Mouse (Mus musculus) CH12.LX (cell line): ENCODE data around the gene Gm21958. TPM values are rescaled to one million over a fixed set of nuclear protein-coding genes. Genes with fewer than 3 reads are reported as not detected.

Experiments
- DNase-seq: peaks from one replicate; pipeline ENCODE4 v3.0.0-alpha.2; 2013; ENCODE audit errors: extremely low read depth
- H3K27ac ChIP-seq: 2 replicates; pipeline ENCODE4 v1.5.1; 2012; ENCODE audit warnings: low read depth, mild to moderate bottlenecking, control low read depth, moderate library complexity; ENCODE audit not compliant: insufficient read depth
- H3K27me3 ChIP-seq: replicated peaks from 2 replicates; pipeline ENCODE3; 2012; ENCODE audit warnings: inconsistent platforms
- H3K36me3 ChIP-seq, 2 experiments: replicated peaks in 1 of 2; 2 replicates each; pipeline versions ENCODE3 to v1.6.1; 2012; ENCODE audit warnings: inconsistent platforms in 1 of 2, low read length in 1 of 2, mild to moderate bottlenecking in 1 of 2, mixed read lengths in 1 of 2, moderate library complexity in 1 of 2; ENCODE audit not compliant: control insufficient read depth in 1 of 2, insufficient read depth in 1 of 2
- H3K4me1 ChIP-seq, 2 experiments: 2 replicates each; pipeline ENCODE4 v1.6.1; 2012; ENCODE audit warnings: inconsistent platforms in 1 of 2, moderate library complexity in 1 of 2; ENCODE audit not compliant: insufficient read depth in 2 of 2, control insufficient read depth in 1 of 2
- H3K4me2 ChIP-seq: 2 replicates; pipeline ENCODE4 v1.6.1; 2012; ENCODE audit warnings: low read depth, mild to moderate bottlenecking, control low read depth; ENCODE audit not compliant: poor library complexity, insufficient read depth, severe bottlenecking
- H3K4me3 ChIP-seq, 3 experiments: fragments of 150-350 bp in 1 of 3; sonication (generic) in 1 of 3; replicated peaks in 1 of 3; 2 replicates each; pipeline versions ENCODE3 to v1.5.1; 2011 to 2012; ENCODE audit warnings: low read depth in 2 of 3, low read length in 2 of 3, mild to moderate bottlenecking in 2 of 3, moderate library complexity in 2 of 3, control low read depth in 1 of 3, improper control_type of control experiment in 1 of 3, inconsistent platforms in 1 of 3, mixed read lengths in 1 of 3; ENCODE audit not compliant: poor library complexity in 1 of 3
- H3K79me2 ChIP-seq: replicated peaks from 2 replicates; pipeline ENCODE4 v1.6.1; 2012; ENCODE audit warnings: mild to moderate bottlenecking, moderate library complexity; ENCODE audit not compliant: control insufficient read depth, poor library complexity, insufficient read depth, severe bottlenecking; ENCODE audit errors: extremely low read depth
- H3K9ac ChIP-seq: 2 replicates; pipeline ENCODE4 v1.6.1; 2012; ENCODE audit warnings: low read depth, mild to moderate bottlenecking, control low read depth, moderate library complexity; ENCODE audit not compliant: insufficient read depth
- H3K9me3 ChIP-seq: replicated peaks from 2 replicates; pipeline ENCODE3; 2012; ENCODE audit warnings: low read length, inconsistent platforms, mixed read lengths
- BHLHE40 ChIP-seq: IDR thresholded peaks from 2 replicates; pipeline ENCODE4 v1.6.1; 2011; ENCODE audit warnings: mild to moderate bottlenecking, low read depth, low read length, improper control_type of control experiment
- CHD1 ChIP-seq: IDR thresholded peaks from 2 replicates; pipeline ENCODE4 v1.6.1; 2012; ENCODE audit warnings: low read depth, low read length, improper control_type of control experiment, inconsistent platforms
- CTCF ChIP-seq, 2 experiments: IDR thresholded peaks in 1 of 2; conservative IDR thresholded peaks in 1 of 2; 2 replicates each; pipeline ENCODE4 v1.5.1; 2011 to 2012; ENCODE audit warnings: low read depth in 2 of 2, low read length in 2 of 2, improper control_type of control experiment in 1 of 2, inconsistent platforms in 1 of 2, mild to moderate bottlenecking in 1 of 2, moderate library complexity in 1 of 2
- ETS1 ChIP-seq: conservative IDR thresholded peaks from 2 replicates; pipeline ENCODE4 v1.6.1; 2012; ENCODE audit warnings: low read depth, mild to moderate bottlenecking, inconsistent platforms, low read length, improper control_type of control experiment, moderate library complexity
- HCFC1 ChIP-seq: IDR thresholded peaks from 2 replicates; pipeline ENCODE4 v1.6.1; 2012; ENCODE audit warnings: low read depth, mild to moderate bottlenecking, inconsistent platforms, low read length, improper control_type of control experiment
- IRF4 ChIP-seq: IDR thresholded peaks from 2 replicates; pipeline ENCODE4 v1.6.1; 2014; ENCODE audit warnings: low read depth, mild to moderate bottlenecking, inconsistent platforms, low read length, improper control_type of control experiment
- JUN ChIP-seq: IDR thresholded peaks from 2 replicates; pipeline ENCODE4 v1.6.1; 2011; ENCODE audit warnings: low read depth, mild to moderate bottlenecking, low read length, improper control_type of control experiment, moderate library complexity; ENCODE audit not compliant: insufficient read depth
- KAT2A ChIP-seq: IDR thresholded peaks from 2 replicates; pipeline ENCODE4 v1.6.1; 2012; ENCODE audit warnings: low read length, improper control_type of control experiment, inconsistent platforms; ENCODE audit not compliant: insufficient replicate concordance
- MEF2A ChIP-seq: IDR thresholded peaks from 2 replicates; pipeline ENCODE4 v1.6.1; 2014; ENCODE audit warnings: low read depth, mild to moderate bottlenecking, inconsistent platforms, low read length, improper control_type of control experiment, borderline replicate concordance
- MXI1 ChIP-seq: IDR thresholded peaks from 2 replicates; pipeline ENCODE4 v1.6.1; 2011; ENCODE audit warnings: mild to moderate bottlenecking, low read depth, low read length, improper control_type of control experiment
- MYC ChIP-seq: IDR thresholded peaks from 2 replicates; pipeline ENCODE4 v1.6.1; 2011; ENCODE audit warnings: low read depth, mild to moderate bottlenecking, improper control_type of control experiment, low read length
- NELFE ChIP-seq: IDR thresholded peaks from 2 replicates; pipeline ENCODE4 v1.6.1; 2011; ENCODE audit warnings: low read depth, low read length, improper control_type of control experiment
- PAX5 ChIP-seq: IDR thresholded peaks from 2 replicates; pipeline ENCODE4 v1.6.1; 2012; ENCODE audit warnings: low read length, inconsistent platforms, mixed read lengths
- POLR2AphosphoS2 ChIP-seq: IDR thresholded peaks from 2 replicates; pipeline ENCODE4 v1.6.1; 2011; ENCODE audit warnings: low read depth, low read length, improper control_type of control experiment
- RAD21 ChIP-seq: IDR thresholded peaks from 2 replicates; pipeline ENCODE4 v1.6.1; 2011; ENCODE audit warnings: low read depth, mild to moderate bottlenecking, low read length, improper control_type of control experiment, moderate library complexity
- SIN3A ChIP-seq: IDR thresholded peaks from 2 replicates; pipeline ENCODE4 v1.6.1; 2012; ENCODE audit warnings: low read length, improper control_type of control experiment, inconsistent platforms
- SMC3 ChIP-seq: IDR thresholded peaks from 2 replicates; pipeline ENCODE4 v1.6.1; 2011; ENCODE audit warnings: low read depth, low read length, improper control_type of control experiment
- TBP ChIP-seq: conservative IDR thresholded peaks from 2 replicates; pipeline ENCODE4 v1.6.1; 2011; ENCODE audit warnings: low read depth, low read length, improper control_type of control experiment
- TCF12 ChIP-seq: IDR thresholded peaks from 2 replicates; pipeline ENCODE4 v1.6.1; 2014; ENCODE audit warnings: low read depth, mild to moderate bottlenecking, inconsistent platforms, low read length, improper control_type of control experiment
- UBTF ChIP-seq: IDR thresholded peaks from 2 replicates; pipeline ENCODE4 v1.6.1; 2012; ENCODE audit warnings: low read depth, mild to moderate bottlenecking, inconsistent platforms, low read length, improper control_type of control experiment, moderate library complexity
- USF1 ChIP-seq: IDR thresholded peaks from 2 replicates; pipeline ENCODE4 v1.6.1; 2014; ENCODE audit warnings: low read depth, mild to moderate bottlenecking, inconsistent platforms, low read length, improper control_type of control experiment
- USF2 ChIP-seq: conservative IDR thresholded peaks from 2 replicates; pipeline ENCODE4 v1.6.1; 2011; ENCODE audit warnings: low read depth, low read length, improper control_type of control experiment
- ZNF384 ChIP-seq: IDR thresholded peaks from 2 replicates; pipeline ENCODE4 v1.6.1; 2012; ENCODE audit warnings: low read depth, low read length, improper control_type of control experiment, inconsistent platforms
- dilution Hi-C: fragments of 300-500 bp; cut with MboI; formaldehyde crosslinking; loops from 2 replicates; pipeline ENCODE4 v1.14.3; 2020; ENCODE audit warnings: low sequenced_read_pairs; ENCODE audit not compliant: extremely low pct_unique_long_range_greater_than_20kb, extremely low pct_ligation_motif_present
- in situ Hi-C: fragments of 300-500 bp; cut with MboI; formaldehyde crosslinking; loops from 3 replicates; pipeline ENCODE4 v1.14.3; 2019; ENCODE audit warnings: low sequenced_read_pairs, low pct_ligation_motif_present, low pct_unique_long_range_greater_than_20kb, mixed read lengths
- polyA plus RNA-seq: library from polyadenylated mRNA; unstranded; fragments of >175 nt; gene quantifications from 2 replicates; pipeline ENCODE4 v1.2.1, GENCODE M21; 2012; ENCODE audit warnings: low read depth; ENCODE audit not compliant: insufficient read length
- total RNA-seq, 2 experiments: library from RNA; depleted of rRNA; stranded (reverse); fragments of 300-350 nt in 1 of 2; fragments of >200 nt in 1 of 2; gene quantifications; 2 replicates each; pipeline ENCODE4 v1.2.3; 2012 to 2014

Gene Gm21958
- total and polyA plus RNA-seq, 3 experiments, result 0.61 TPM; not detected in 2

GRCm38 (mm10) chr3:54687245-54687644, 26.9 kb downstream of the Gm21958 start:
- no peak overlapping the region for H3K9ac ChIP-seq
- dilution Hi-C loops (no loop called here), in situ Hi-C loops (loop anchor here (10.0 to 25.0 kb wide), 2 partner anchors 332 to 950 kb away; no protein-coding TSS in a partner anchor)
- no peaks in the 10 kb centered on the region for H3K79me2 ChIP-seq
- H3K9me3 ChIP-seq, result no peaks in the 10 kb centered on the region
- no peak overlapping the region for H3K4me2 ChIP-seq
- H3K27ac ChIP-seq, result no peak overlapping the region
- TF ChIP-seq SIN3A (no peak), ETS1 (no peak), HCFC1 (no peak), USF2 (no peak), JUN (no peak), RAD21 (no peak), MEF2A (no peak), ZNF384 (no peak), BHLHE40 (no peak)
- H3K27me3 ChIP-seq, result no peaks in the 10 kb centered on the region
- H3K36me3 ChIP-seq, result no peaks in the 10 kb centered on the region
- DNase-seq, result no peak
- no peak overlapping the region for H3K4me3 ChIP-seq
- H3K4me1 ChIP-seq, result peaks cover 0 to 10% of the 10 kb centered on the region in 2 experiments; a peak in 2 of 4 replicates

- H3K27ac ChIP-seq, result no peak overlapping the region
- H3K9me3 ChIP-seq, result no peaks in the 10 kb centered on the region
- in situ Hi-C loops, result loop anchor here (10.0 to 25.0 kb wide), 2 partner anchors 330 to 948 kb away; no protein-coding TSS in a partner anchor
- peaks cover 0 to 18% of the 10 kb centered on the region in 2 experiments; a peak in 3 of 4 replicates for H3K4me1 ChIP-seq
- TF ChIP-seq TBP, result peak; percentile 73
- TF ChIP-seq NELFE, result no peak
- no peaks in the 10 kb centered on the region for H3K36me3 ChIP-seq
- no peak overlapping the region for H3K4me2 ChIP-seq
- no peak overlapping the region for H3K9ac ChIP-seq
- no peak overlapping the region for H3K4me3 ChIP-seq
- DNase-seq, result no peak
- H3K79me2 ChIP-seq, result no peaks in the 10 kb centered on the region
- H3K27me3 ChIP-seq, result no peaks in the 10 kb centered on the region
- dilution Hi-C loops, result no loop called here
Observed at GRCm38 (mm10) chr3:54685202-54685601, 29.0 kb downstream of the Gm21958 start.

- H3K4me2 ChIP-seq, result peak overlapping the region; percentile 50; the same call in 1 of the 2 replicates
- H3K4me1 ChIP-seq, result peaks cover 6 to 20% of the 10 kb centered on the region in 2 experiments; a peak in 3 of 4 replicates
- TF ChIP-seq CHD1 (peak; percentile 69; the same call in 1 of the 2 replicates), IRF4 (no peak), JUN (no peak), TCF12 (no peak), MYC (no peak), SMC3 (no peak), UBTF (no peak), POLR2AphosphoS2 (no peak), USF1 (no peak), CTCF (conservative IDR thresholded peaks at IDR 0.05 in 1 of 2, IDR thresholded peaks at IDR 0.05 in 1 of 2; ENCODE audit: low read depth in 2 of 2, low read length in 2 of 2) (no peak), MEF2A (peak; percentile 81; the same call in 1 of the 2 replicates), MXI1 (no peak), KAT2A (no peak), PAX5 (no peak)
- H3K79me2 ChIP-seq, result no peaks in the 10 kb centered on the region
- no peaks in the 10 kb centered on the region for H3K27me3 ChIP-seq
- H3K36me3 ChIP-seq, result no peaks in the 10 kb centered on the region
- no peak overlapping the region for H3K9ac ChIP-seq
- DNase-seq, result no peak
- peaks cover 2% of the 10 kb centered on the region for H3K9me3 ChIP-seq
- in situ Hi-C loops, result loop anchor here (10.0 to 25.0 kb wide), 2 partner anchors 327 to 944 kb away; no protein-coding TSS in a partner anchor
- dilution Hi-C loops, result no loop called here
- H3K27ac ChIP-seq, result no peak overlapping the region; the same call in 1 of the 2 replicates
- H3K4me3 ChIP-seq, result no peak overlapping the region
Observed at GRCm38 (mm10) chr3:54681310-54682204, 32.6 kb downstream of the Gm21958 start.
